Mouse (Mus musculus): Measurements from ENCODE around the gene Phospho2.
"Not testable (repeated sequence)": the region's sequence is repeated elsewhere in the genome, so short reads cannot be mapped to it uniquely, and the experiment has no call there.

DNA sequence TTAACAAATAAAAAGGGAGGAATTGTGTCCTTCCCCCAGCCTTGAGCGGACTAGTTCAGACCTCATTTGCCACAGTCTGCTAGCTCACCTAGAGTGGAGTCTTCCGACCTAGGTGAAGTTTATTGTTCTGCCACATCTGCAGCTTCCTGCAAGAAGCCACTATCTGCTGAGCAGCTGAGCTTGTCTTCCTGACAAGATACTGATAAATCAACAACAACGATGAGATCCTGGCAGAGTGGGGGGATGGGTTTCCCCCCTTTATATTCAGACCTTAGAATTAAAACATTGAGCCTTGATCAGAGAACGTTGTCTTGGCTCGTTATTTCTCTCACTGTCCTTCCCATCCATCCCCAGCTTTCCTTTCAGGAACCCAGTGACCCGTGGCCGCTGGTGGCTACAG, 21.9 kb downstream of the Phospho2 start:
- TF ChIP-seq CTCF (conservative IDR thresholded peaks at IDR 0.05 in 1 of 2, IDR thresholded peaks at IDR 0.05 in 1 of 2; ENCODE audit: low read depth in 2 of 2, low read length in 2 of 2); MAFK (IDR thresholded peaks at IDR 0.05; ENCODE audit: insufficient replicate concordance, low read length); MAX (IDR thresholded peaks at IDR 0.05; ENCODE audit: low read length); ELF1 (IDR thresholded peaks at IDR 0.05; ENCODE audit: low read depth, low read length); RAD21 (IDR thresholded peaks at IDR 0.05; ENCODE audit: low read depth, low read length): not testable (repeated sequence)

Data from CH12.LX (cell line).